Mouse (Mus musculus) megakaryocyte, embryonic 14.5 days (primary cell): ENCODE data around the gene March5.

ENCODE experiments used
- FLI1 ChIP-seq: IDR thresholded peaks from 2 replicates; pipeline ENCODE4 v1.6.1; 2012; ENCODE audit warnings: low read length, inconsistent platforms, mixed read lengths
- GATA1 ChIP-seq: IDR thresholded peaks from 3 replicates; pipeline ENCODE4 v1.6.1; 2012; ENCODE audit warnings: mixed read lengths, low read length, inconsistent platforms, borderline replicate concordance

GRCm38 (mm10) chr19:37233561-37234539 lies 26.5 kb downstream of the March5 start:
- TF ChIP-seq GATA1 (no peak), FLI1 (no peak)
